Mouse (Mus musculus) T-helper 1 cell (primary cell): ENCODE measurements around the gene Tbc1d10c.

Source experiments
- in situ Hi-C: fragments of 300-600 bp; cut with MboI, MseI; formaldehyde crosslinking; loops from one replicate; pipeline ENCODE4 v1.15.1; 2025; ENCODE audit warnings: high pct_unique_total_duplicates

Tbc1d10c gene

GRCm38 (mm10) chr19:4215451-4215840 lies 24.4 kb upstream of the Tbc1d10c start:
- in situ Hi-C loops: no loop called here

- in situ Hi-C loops: no loop called here
Observed at GRCm38 (mm10) chr19:4214771-4215450, 23.8 kb upstream of the Tbc1d10c start.

- in situ Hi-C loops: no loop called here
Observed at GRCm38 (mm10) chr19:4214071-4214770, 23.1 kb upstream of the Tbc1d10c start, which contains the start of the genes Clcf1 and AC109138.7. TSS of gene Clcf1 (plus strand) at chr19:4214238. TSS of gene AC109138.7 (plus strand) at chr19:4214357.

- in situ Hi-C loops: no loop called here
Observed at GRCm38 (mm10) chr19:4213524-4213974, 22.5 kb upstream of the Tbc1d10c start.

GRCm38 (mm10) chr19:4211891-4212588 lies 21.0 kb upstream of the Tbc1d10c start:
- in situ Hi-C loops: no loop called here

GRCm38 (mm10) chr19:4208563-4208962 lies 17.5 kb upstream of the Tbc1d10c start:
- in situ Hi-C loops: loop anchor here (5.0 kb wide), 1 partner anchor 34 kb away; no protein-coding TSS in a partner anchor

GRCm38 (mm10) chr19:4206971-4207370 lies 15.9 kb upstream of the Tbc1d10c start:
- in situ Hi-C loops: loop anchor here (5.0 kb wide), 1 partner anchor 35 kb away; no protein-coding TSS in a partner anchor

GRCm38 (mm10) chr19:4204889-4205288 lies 13.8 kb upstream of the Tbc1d10c start:
- in situ Hi-C loops: loop anchor here (5.0 kb wide), 1 partner anchor 37 kb away; no protein-coding TSS in a partner anchor

GRCm38 (mm10) chr19:4203604-4204326 lies 12.7 kb upstream of the Tbc1d10c start:
- in situ Hi-C loops: no loop called here

- in situ Hi-C loops: no loop called here
Observed at GRCm38 (mm10) chr19:4203148-4203547, 12.1 kb upstream of the Tbc1d10c start.

- in situ Hi-C loops: no loop called here
Observed at GRCm38 (mm10) chr19:4202149-4202548, 11.1 kb upstream of the Tbc1d10c start.

GRCm38 (mm10) chr19:4201291-4201909 lies 10.3 kb upstream of the Tbc1d10c start, which contains the start of gene Rad9a:
TSS of gene Rad9a (minus strand) at chr19:4201662.
- in situ Hi-C loops: no loop called here

GRCm38 (mm10) chr19:4197180-4197579 lies 6.1 kb upstream of the Tbc1d10c start:
- in situ Hi-C loops: no loop called here

GRCm38 (mm10) chr19:4196548-4196947 lies 5.5 kb upstream of the Tbc1d10c start:
- in situ Hi-C loops: no loop called here

GRCm38 (mm10) chr19:4196048-4196447 lies 5.0 kb upstream of the Tbc1d10c start:
- in situ Hi-C loops: no loop called here

- in situ Hi-C loops: no loop called here
Observed at GRCm38 (mm10) chr19:4194776-4195650, 3.9 kb upstream of the Tbc1d10c start.

- in situ Hi-C loops: no loop called here
Observed at GRCm38 (mm10) chr19:4194021-4194724, 3.1 kb upstream of the Tbc1d10c start.

- in situ Hi-C loops: no loop called here
Observed at GRCm38 (mm10) chr19:4193129-4193528, 2.0 kb upstream of the Tbc1d10c start.

- in situ Hi-C loops: no loop called here
Observed at GRCm38 (mm10) chr19:4192251-4192985, 1.3 kb upstream of the Tbc1d10c start.
